Mouse (Mus musculus): ENCODE results near the gene Pcx. TPM values are rescaled to one million over a fixed set of nuclear protein-coding genes. Genes with fewer than 3 reads are reported as not detected.
A peak's percentile ranks its signal among the peaks of the same experiment; 100 is the strongest.
"Not testable (repeated sequence)": the region's sequence is repeated elsewhere in the genome, so short reads cannot be mapped to it uniquely, and the experiment has no call there.

Gene Pcx
- total and polyA plus RNA-seq, 3 experiments, result 39.0 to 52.5 (median 44.8) TPM

DNA sequence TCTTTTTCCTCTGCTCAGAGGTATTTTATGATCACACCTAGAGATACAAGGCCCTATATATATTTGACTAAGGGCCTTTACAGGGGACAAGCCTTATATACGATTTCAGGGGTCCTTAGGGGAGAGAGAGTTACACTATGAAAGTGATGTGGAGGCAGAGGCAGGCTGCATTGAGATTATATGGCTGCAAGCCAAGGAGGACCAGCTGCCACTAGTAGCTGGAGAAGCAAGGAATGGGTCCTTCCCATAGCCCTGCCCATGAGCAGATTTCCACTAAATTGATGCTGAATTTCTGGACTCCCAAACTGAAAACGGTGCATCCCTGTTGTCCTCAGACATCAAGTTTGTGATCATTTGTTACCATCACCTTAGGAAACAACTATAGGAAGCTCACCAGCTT lies 73.6 kb downstream of the Pcx start:
- no peak overlapping the region for H3K9ac ChIP-seq (ENCODE audit: low read depth, low read length)
- DNase-seq, result no peak
- no peaks in the 10 kb centered on the region for H3K79me2 ChIP-seq (replicated peaks; ENCODE audit: control insufficient read depth, insufficient read depth, low read length)
- no peaks in the 10 kb centered on the region for H3K27me3 ChIP-seq (ENCODE audit: control insufficient read depth, insufficient read depth, low read length)
- WGBS, result 55% methylated on average over 2 of the region's 2 CpGs
- no peaks in the 10 kb centered on the region for H3K36me3 ChIP-seq (ENCODE audit: control insufficient read depth, insufficient read depth, low read length)
- intact Hi-C loops (cut with DNase I), result no loop called here
- TF ChIP-seq EP300 (IDR thresholded peaks at IDR 0.05; ENCODE audit: insufficient read depth, low read depth, low read length) (no peak), POLR2A (IDR thresholded peaks at IDR 0.05; ENCODE audit: insufficient read depth, low read depth, low read length) (no peak), CTCF (IDR thresholded peaks at IDR 0.05) (no peak)
- no peak overlapping the region for H3K4me3 ChIP-seq
- H3K4me1 ChIP-seq (ENCODE audit: control insufficient read depth, insufficient read depth, low read length), result no peaks in the 10 kb centered on the region; the same call in 1 of the 2 replicates
- H3K27ac ChIP-seq, result no peak overlapping the region

DNA sequence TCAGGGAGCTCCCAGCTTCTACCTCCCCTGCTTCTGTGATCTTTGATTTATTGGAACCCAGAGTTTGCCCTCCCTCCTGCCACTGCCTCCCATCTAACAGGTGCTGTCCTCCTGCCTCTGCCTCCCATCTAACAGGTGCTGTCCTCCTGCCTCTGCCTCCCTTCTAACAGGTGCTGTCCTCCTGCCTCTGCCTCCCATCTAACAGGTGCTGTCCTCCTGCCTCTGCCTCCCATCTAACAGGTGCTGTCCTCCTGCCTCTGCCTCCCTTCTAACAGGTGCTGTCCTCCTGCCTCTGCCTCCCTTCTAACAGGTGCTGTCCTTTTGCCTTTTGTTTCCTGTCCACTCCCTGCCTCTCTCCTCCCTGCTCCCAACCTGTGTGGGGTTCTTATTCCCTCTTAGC lies 76.5 kb downstream of the Pcx start:
- H3K4me3 ChIP-seq; H3K27me3 ChIP-seq (ENCODE audit: control insufficient read depth, insufficient read depth, low read length); H3K27ac ChIP-seq; intact Hi-C loops (cut with DNase I); H3K36me3 ChIP-seq (ENCODE audit: control insufficient read depth, insufficient read depth, low read length); H3K79me2 ChIP-seq (replicated peaks; ENCODE audit: control insufficient read depth, insufficient read depth, low read length); H3K9ac ChIP-seq (ENCODE audit: low read depth, low read length); DNase-seq; H3K4me1 ChIP-seq (ENCODE audit: control insufficient read depth, insufficient read depth, low read length): not testable (repeated sequence)

DNA sequence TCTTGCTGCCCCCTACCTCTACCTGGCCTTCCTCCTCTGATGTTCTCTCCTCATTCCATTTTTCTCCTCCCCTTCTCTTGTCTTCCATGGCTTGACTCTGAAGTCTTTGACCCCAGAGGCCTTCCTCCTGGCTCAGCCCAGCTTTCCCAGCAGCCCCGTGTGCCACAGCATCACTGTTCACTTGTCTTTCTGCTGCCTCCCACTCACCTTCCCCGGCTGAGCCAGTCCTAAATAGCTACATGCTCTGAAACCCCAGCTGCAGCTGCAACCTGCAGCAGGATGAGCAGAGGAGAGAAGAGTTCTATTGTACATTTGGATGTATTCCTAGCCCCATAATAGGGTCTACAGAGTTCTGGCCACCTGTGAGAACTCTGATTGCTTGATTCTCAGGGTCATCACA lies 77.2 kb downstream of the Pcx start:
- no peak overlapping the region for H3K4me3 ChIP-seq
- WGBS, result 63% methylated on average over 2 of the region's 2 CpGs
- intact Hi-C loops (cut with DNase I), result no loop called here
- H3K79me2 ChIP-seq (replicated peaks; ENCODE audit: control insufficient read depth, insufficient read depth, low read length), result no peaks in the 10 kb centered on the region
- no peak for DNase-seq
- no peaks in the 10 kb centered on the region for H3K36me3 ChIP-seq (ENCODE audit: control insufficient read depth, insufficient read depth, low read length)
- no peak for TF ChIP-seq POLR2A (IDR thresholded peaks at IDR 0.05; ENCODE audit: insufficient read depth, low read depth, low read length)
- TF ChIP-seq EP300 (IDR thresholded peaks at IDR 0.05; ENCODE audit: insufficient read depth, low read depth, low read length), result no peak
- TF ChIP-seq CTCF (IDR thresholded peaks at IDR 0.05), result no peak
- no peaks in the 10 kb centered on the region for H3K4me1 ChIP-seq (ENCODE audit: control insufficient read depth, insufficient read depth, low read length)
- H3K9ac ChIP-seq (ENCODE audit: low read depth, low read length), result no peak overlapping the region
- H3K27me3 ChIP-seq (ENCODE audit: control insufficient read depth, insufficient read depth, low read length), result no peaks in the 10 kb centered on the region
- H3K27ac ChIP-seq, result no peak overlapping the region

DNA sequence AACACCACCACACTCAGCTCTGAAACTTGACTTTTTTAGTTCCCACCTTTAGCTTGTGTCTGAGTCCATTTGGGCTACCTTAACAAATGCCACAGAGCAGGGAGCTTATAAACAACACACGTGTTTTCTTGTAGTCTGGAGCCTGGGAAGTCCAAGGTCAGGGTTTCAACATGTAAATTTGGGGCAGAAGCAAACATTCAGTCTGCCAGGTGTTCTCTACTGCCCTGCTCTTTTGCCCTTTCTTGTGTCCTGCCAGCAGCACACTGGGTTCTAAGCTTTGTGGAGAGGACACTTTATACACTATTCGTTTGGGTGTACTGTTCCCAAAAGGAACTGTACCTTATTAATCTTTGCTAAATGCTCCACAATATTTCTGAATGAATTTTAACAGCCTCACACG lies 78.2 kb downstream of the Pcx start:
- no peak overlapping the region for H3K4me3 ChIP-seq

DNA sequence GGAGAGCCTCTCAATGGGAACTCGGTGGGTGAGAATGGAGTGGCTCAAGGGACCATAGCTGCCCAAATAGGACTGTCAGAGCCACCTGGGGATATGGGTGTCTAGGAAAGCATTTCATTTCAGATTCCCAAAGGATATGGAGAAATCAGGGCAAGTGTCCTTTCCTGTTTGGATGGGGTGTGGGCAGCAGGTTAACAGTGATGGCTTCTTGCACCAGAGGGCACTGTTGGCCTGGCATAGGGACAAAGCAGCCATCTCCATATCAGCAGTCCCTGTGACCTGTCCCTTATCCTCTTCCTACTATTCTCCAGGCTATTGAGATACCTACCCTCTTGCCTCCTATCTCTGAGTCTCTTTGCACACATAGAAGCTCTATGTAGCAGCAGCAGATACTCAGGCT lies 78.8 kb downstream of the Pcx start:
- TF ChIP-seq EP300 (IDR thresholded peaks at IDR 0.05; ENCODE audit: insufficient read depth, low read depth, low read length) (no peak), CTCF (IDR thresholded peaks at IDR 0.05) (peak; percentile 57), POLR2A (IDR thresholded peaks at IDR 0.05; ENCODE audit: insufficient read depth, low read depth, low read length) (no peak)
- no peak for DNase-seq
- Histone ChIP-seq H3K4me1 (ENCODE audit: control insufficient read depth, insufficient read depth, low read length) (no peaks in the 10 kb centered on the region), H3K36me3 (ENCODE audit: control insufficient read depth, insufficient read depth, low read length) (no peaks in the 10 kb centered on the region), H3K27me3 (ENCODE audit: control insufficient read depth, insufficient read depth, low read length) (no peaks in the 10 kb centered on the region), H3K4me3 (no peak overlapping the region), H3K79me2 (replicated peaks; ENCODE audit: control insufficient read depth, insufficient read depth, low read length) (no peaks in the 10 kb centered on the region), H3K27ac (no peak overlapping the region), H3K9ac (ENCODE audit: low read depth, low read length) (no peak overlapping the region)
- 71% methylated on average over 1 of the region's 1 CpGs for WGBS
- intact Hi-C loops (cut with DNase I), result no loop called here

More for the DNA sequence above, 78.2 kb downstream of the Pcx start:
- H3K36me3 ChIP-seq (ENCODE audit: control insufficient read depth, insufficient read depth, low read length), result no peaks in the 10 kb centered on the region
- TF ChIP-seq EP300 (IDR thresholded peaks at IDR 0.05; ENCODE audit: insufficient read depth, low read depth, low read length) (no peak), POLR2A (IDR thresholded peaks at IDR 0.05; ENCODE audit: insufficient read depth, low read depth, low read length) (no peak), CTCF (IDR thresholded peaks at IDR 0.05) (no peak)
- H3K79me2 ChIP-seq (replicated peaks; ENCODE audit: control insufficient read depth, insufficient read depth, low read length), result no peaks in the 10 kb centered on the region
- no peak for DNase-seq
- H3K9ac ChIP-seq (ENCODE audit: low read depth, low read length), result no peak overlapping the region
- H3K27me3 ChIP-seq (ENCODE audit: control insufficient read depth, insufficient read depth, low read length), result no peaks in the 10 kb centered on the region
- 63% methylated on average over 3 of the region's 3 CpGs for WGBS
- intact Hi-C loops (cut with DNase I), result no loop called here
- no peak overlapping the region for H3K27ac ChIP-seq
- H3K4me1 ChIP-seq (ENCODE audit: control insufficient read depth, insufficient read depth, low read length), result no peaks in the 10 kb centered on the region

DNA sequence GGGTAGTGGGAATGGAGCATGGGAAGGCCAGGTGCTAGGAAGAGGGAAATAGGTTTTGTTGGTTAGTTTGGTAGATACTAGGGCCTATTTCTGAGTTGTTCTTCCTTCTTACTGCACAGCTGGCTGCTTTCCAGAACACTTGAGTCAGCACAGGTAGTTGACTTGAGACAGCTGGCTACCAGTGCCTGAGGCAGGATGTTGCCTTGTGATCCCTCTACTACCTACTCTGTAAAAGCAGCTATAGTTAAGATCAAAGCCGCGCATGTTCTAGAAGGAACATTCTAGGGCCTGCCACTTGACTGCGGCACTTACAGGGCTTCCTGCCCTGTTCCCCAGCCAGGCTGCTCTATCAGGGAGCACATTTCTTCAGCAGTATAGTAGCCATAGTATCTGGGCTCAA lies 79.8 kb downstream of the Pcx start:
- H3K27ac ChIP-seq, result no peak overlapping the region

More for the DNA sequence above, 79.8 kb downstream of the Pcx start:
- Histone ChIP-seq H3K4me1 (ENCODE audit: control insufficient read depth, insufficient read depth, low read length) (no peaks in the 10 kb centered on the region), H3K27me3 (ENCODE audit: control insufficient read depth, insufficient read depth, low read length) (no peaks in the 10 kb centered on the region), H3K79me2 (replicated peaks; ENCODE audit: control insufficient read depth, insufficient read depth, low read length) (no peaks in the 10 kb centered on the region), H3K4me3 (no peak overlapping the region), H3K9ac (ENCODE audit: low read depth, low read length) (no peak overlapping the region), H3K36me3 (ENCODE audit: control insufficient read depth, insufficient read depth, low read length) (no peaks in the 10 kb centered on the region)
- DNase-seq, result no peak
- intact Hi-C loops (cut with DNase I), result no loop called here
- TF ChIP-seq EP300 (IDR thresholded peaks at IDR 0.05; ENCODE audit: insufficient read depth, low read depth, low read length), result no peak
- no peak for TF ChIP-seq POLR2A (IDR thresholded peaks at IDR 0.05; ENCODE audit: insufficient read depth, low read depth, low read length)
- no peak for TF ChIP-seq CTCF (IDR thresholded peaks at IDR 0.05)
- 81% methylated on average over 3 of the region's 3 CpGs for WGBS

Data from heart, adult 2 months (tissue).